Mouse (Mus musculus) liver, adult 2 months (tissue): Measurements from ENCODE around the gene Pcnx3.

Experiments
- CTCF ChIP-seq: fragments of 200-500 bp; IDR thresholded peaks from 2 replicates; pipeline ENCODE4 v1.5.1; 2011; ENCODE audit warnings: low read depth, low read length, control low read depth
- POLR2A ChIP-seq: fragments of 200-500 bp; IDR thresholded peaks from 2 replicates; pipeline ENCODE4 v1.6.1; 2011; ENCODE audit warnings: low read length, control low read depth; ENCODE audit not compliant: insufficient read depth; ENCODE audit errors: extremely low read depth

GRCm38 (mm10) chr19:5722848-5723425 lies 34.2 kb upstream of the Pcnx3 start:
- TF ChIP-seq CTCF (no peak), POLR2A (no peak)
